Mouse (Mus musculus): ENCODE data around the gene Cyb5d1. TPM values are rescaled to one million over a fixed set of nuclear protein-coding genes. Genes with fewer than 3 reads are reported as not detected.

The Cyb5d1 gene
- polyA plus RNA-seq, 2 experiments, result 22.3 to 32.7 TPM

GRCm38 (mm10) chr11:69368356-69369214 is 26.8 kb downstream of the Cyb5d1 start:
- WGBS, result under 1% methylated on average over 51 of the region's 106 CpGs
- DNase-seq (ENCODE audit: low spot score) (peak; percentile 29), ATAC-seq (ENCODE audit: low FRiP score, low read depth) (no peak)
- Histone ChIP-seq H3K9ac (ENCODE audit: low read depth, low read length, severe bottlenecking) (peak overlapping the region; percentile 100), H3K9me3 (ENCODE audit: control insufficient read depth, low read length) (no peaks in the 10 kb centered on the region), H3K36me3 (ENCODE audit: control insufficient read depth, insufficient read depth, low read length) (peaks cover 17% of the 10 kb centered on the region), H3K4me3 (replicated peaks; ENCODE audit: low read length) (peak overlapping the region; percentile 94), H3K27me3 (ENCODE audit: control insufficient read depth, insufficient read depth, low read length) (no peaks in the 10 kb centered on the region), H3K4me2 (replicated peaks; ENCODE audit: low read depth, low read length, severe bottlenecking) (peak overlapping the region; percentile 94), H3K4me1 (ENCODE audit: control insufficient read depth, insufficient read depth, low read length) (peaks cover 47% of the 10 kb centered on the region), H3K27ac (replicated peaks; ENCODE audit: low read depth, low read length) (peak overlapping the region; percentile 100)
- no peak for TF ChIP-seq POLR2A (IDR thresholded peaks at IDR 0.05; ENCODE audit: borderline replicate concordance, extremely low read depth, insufficient read depth, insufficient read length)

GRCm38 (mm10) chr11:69367616-69368355 is 27.6 kb downstream of the Cyb5d1 start:
- WGBS, result 2% methylated on average over 22 of the region's 22 CpGs
- peak overlapping the region; percentile 94 for H3K4me3 ChIP-seq (replicated peaks; ENCODE audit: low read length)
- H3K27ac ChIP-seq (replicated peaks; ENCODE audit: low read depth, low read length), result peak overlapping the region; percentile 100
- TF ChIP-seq POLR2A (IDR thresholded peaks at IDR 0.05; ENCODE audit: borderline replicate concordance, extremely low read depth, insufficient read depth, insufficient read length), result no peak
- peak overlapping the region; percentile 100 for H3K9ac ChIP-seq (ENCODE audit: low read depth, low read length, severe bottlenecking)
- no peaks in the 10 kb centered on the region for H3K9me3 ChIP-seq (ENCODE audit: control insufficient read depth, low read length)
- peak overlapping the region; percentile 94 for H3K4me2 ChIP-seq (replicated peaks; ENCODE audit: low read depth, low read length, severe bottlenecking)
- peaks cover 17% of the 10 kb centered on the region for H3K36me3 ChIP-seq (ENCODE audit: control insufficient read depth, insufficient read depth, low read length)
- DNase-seq (ENCODE audit: low spot score) (peak; percentile 41), ATAC-seq (ENCODE audit: low FRiP score, low read depth) (no peak)
- no peaks in the 10 kb centered on the region for H3K27me3 ChIP-seq (ENCODE audit: control insufficient read depth, insufficient read depth, low read length)
- peaks cover 48% of the 10 kb centered on the region for H3K4me1 ChIP-seq (ENCODE audit: control insufficient read depth, insufficient read depth, low read length)

GRCm38 (mm10) chr11:69366855-69367615 is 28.4 kb downstream of the Cyb5d1 start:
- Histone ChIP-seq H3K9me3 (ENCODE audit: control insufficient read depth, low read length) (no peaks in the 10 kb centered on the region), H3K27me3 (ENCODE audit: control insufficient read depth, insufficient read depth, low read length) (no peaks in the 10 kb centered on the region), H3K4me2 (replicated peaks; ENCODE audit: low read depth, low read length, severe bottlenecking) (peak overlapping the region; percentile 94), H3K27ac (replicated peaks; ENCODE audit: low read depth, low read length) (peak overlapping the region; percentile 100), H3K36me3 (ENCODE audit: control insufficient read depth, insufficient read depth, low read length) (peaks cover 25% of the 10 kb centered on the region), H3K4me3 (replicated peaks; ENCODE audit: low read length) (peak overlapping the region; percentile 94), H3K9ac (ENCODE audit: low read depth, low read length, severe bottlenecking) (peak overlapping the region; percentile 100), H3K4me1 (ENCODE audit: control insufficient read depth, insufficient read depth, low read length) (peaks cover 46% of the 10 kb centered on the region)
- TF ChIP-seq POLR2A (IDR thresholded peaks at IDR 0.05; ENCODE audit: borderline replicate concordance, extremely low read depth, insufficient read depth, insufficient read length), result no peak
- ATAC-seq (ENCODE audit: low FRiP score, low read depth) (no peak), DNase-seq (ENCODE audit: low spot score) (peak; percentile 33)
- under 1% methylated on average over 22 of the region's 22 CpGs for WGBS

- H3K27ac ChIP-seq (replicated peaks; ENCODE audit: low read depth, low read length), result peak overlapping the region; percentile 100
- H3K27me3 ChIP-seq (ENCODE audit: control insufficient read depth, insufficient read depth, low read length), result no peaks in the 10 kb centered on the region
- TF ChIP-seq POLR2A (IDR thresholded peaks at IDR 0.05; ENCODE audit: borderline replicate concordance, extremely low read depth, insufficient read depth, insufficient read length), result peak; percentile 39; the same call in 1 of the 2 replicates
- peaks cover 40% of the 10 kb centered on the region for H3K4me1 ChIP-seq (ENCODE audit: control insufficient read depth, insufficient read depth, low read length)
- H3K4me2 ChIP-seq (replicated peaks; ENCODE audit: low read depth, low read length, severe bottlenecking), result peak overlapping the region; percentile 94
- peak overlapping the region; percentile 94 for H3K4me3 ChIP-seq (replicated peaks; ENCODE audit: low read length)
- WGBS, result under 1% methylated on average over 26 of the region's 26 CpGs
- peaks cover 32% of the 10 kb centered on the region for H3K36me3 ChIP-seq (ENCODE audit: control insufficient read depth, insufficient read depth, low read length)
- DNase-seq (ENCODE audit: low spot score), result peak; percentile 99
- H3K9me3 ChIP-seq (ENCODE audit: control insufficient read depth, low read length), result no peaks in the 10 kb centered on the region
- H3K9ac ChIP-seq (ENCODE audit: low read depth, low read length, severe bottlenecking), result peak overlapping the region; percentile 61
- peak; percentile 86 for ATAC-seq (ENCODE audit: low FRiP score, low read depth)
Measured at GRCm38 (mm10) chr11:69366157-69366854, 29.1 kb downstream of the Cyb5d1 start.
